15 mouse cellular contexts compared by ENCODE assay signal in genomic region chr11:99130736-99131462, GRCm38 (mm10). TPM values are rescaled to one million over a fixed set of nuclear protein-coding genes. Genes with fewer than 3 reads are reported as not detected.
DNase-seq lines count a peak whose midpoint lies in the region; ATAC-seq and TF ChIP-seq lines count a peak whose summit lies in the region.
"Had no signal": no experiment of that assay in that cellular context is flagged by ENCODE, and none has a peak within 500 bp of the region (broad histone marks: within the 10 kb centered on the region; RNA-seq: fewer than 3 reads in every experiment).

No protein-coding gene starts in this region.

- WGBS in heart, embryonic 10.5 days: 35% methylated on average over 5 of the region's 5 CpGs
- 53% methylated on average over 5 of the region's 5 CpGs for WGBS in midbrain, embryonic 12.5 days
- WGBS in midbrain, postnatal 0 days: 66% methylated on average over 5 of the region's 5 CpGs
- 53% methylated on average over 5 of the region's 5 CpGs for WGBS in embryonic facial prominence, embryonic 10.5 days
- WGBS in limb, embryonic 13.5 days: 56% methylated on average over 5 of the region's 5 CpGs

- no peaks in the 10 kb centered on the region for H3K27me3 ChIP-seq in heart, embryonic 10.5 days (ENCODE audit: insufficient read depth, poor library complexity, severe bottlenecking)
- H3K27me3 ChIP-seq in midbrain, embryonic 12.5 days: no peaks in the 10 kb centered on the region
- no peaks in the 10 kb centered on the region for H3K27me3 ChIP-seq in midbrain, postnatal 0 days (ENCODE audit: insufficient read depth, low read length)
- H3K27me3 ChIP-seq in embryonic facial prominence, embryonic 10.5 days (replicated peaks; ENCODE audit: low read depth, poor library complexity, severe bottlenecking): 0 out of 2 replicates have a peak, but pooled peaks cover 5% of the 10 kb centered on the region
- H3K27me3 ChIP-seq in limb, embryonic 13.5 days: no peaks in the 10 kb centered on the region
- H3K27me3 ChIP-seq: lung, embryonic 15.5 days had no signal

- no peak for TF ChIP-seq CTCF in midbrain, postnatal 0 days (IDR thresholded peaks at IDR 0.05)

- H3K9ac ChIP-seq in midbrain, embryonic 12.5 days (replicated peaks): no peak overlapping the region
- H3K9ac ChIP-seq in midbrain, postnatal 0 days (replicated peaks; ENCODE audit: low read length, poor library complexity, severe bottlenecking): no peak overlapping the region
- H3K9ac ChIP-seq in limb, embryonic 13.5 days: no peak overlapping the region
- H3K9ac ChIP-seq: lung, embryonic 15.5 days had no signal

- no peak overlapping the region for H3K4me2 ChIP-seq in midbrain, embryonic 12.5 days (replicated peaks)
- H3K4me2 ChIP-seq in midbrain, postnatal 0 days (ENCODE audit: low read depth, low read length, poor library complexity, severe bottlenecking): no peak overlapping the region
- H3K4me2 ChIP-seq in limb, embryonic 13.5 days (replicated peaks): peak overlapping the region; percentile 57

- H3K4me3 ChIP-seq in heart, embryonic 10.5 days: peak overlapping the region; percentile 50; the same call in 1 of the 2 replicates
- no peak overlapping the region for H3K4me3 ChIP-seq in midbrain, embryonic 12.5 days
- H3K4me3 ChIP-seq in midbrain, postnatal 0 days (ENCODE audit: low read depth, low read length): no peak overlapping the region
- peak overlapping the region; percentile 48; the same call in 1 of the 2 replicates for H3K4me3 ChIP-seq in embryonic facial prominence, embryonic 10.5 days
- no peak overlapping the region for H3K4me3 ChIP-seq in limb, embryonic 13.5 days
- H3K4me3 ChIP-seq: lung, embryonic 15.5 days; megakaryocyte, embryonic 14.5 days had no signal

- peak overlapping the region; percentile 81 for H3K27ac ChIP-seq in heart, embryonic 10.5 days
- H3K27ac ChIP-seq in midbrain, embryonic 12.5 days (replicated peaks): 0 out of 2 replicates have a peak overlapping the region, but pooled peaks have one; percentile 82
- H3K27ac ChIP-seq in midbrain, postnatal 0 days (ENCODE audit: low read depth, low read length): no peak overlapping the region
- peak overlapping the region; percentile 89 for H3K27ac ChIP-seq in embryonic facial prominence, embryonic 10.5 days (replicated peaks)
- H3K27ac ChIP-seq in limb, embryonic 13.5 days: no peak overlapping the region

- no peak for DNase-seq in heart, embryonic 10.5 days (ENCODE audit: low spot score)
- no peak for DNase-seq in heart, postnatal 10 days
- DNase-seq in midbrain, postnatal 0 days (ENCODE audit: low spot score): no peak
- no peak for DNase-seq in embryonic facial prominence, embryonic 10.5 days (ENCODE audit: low spot score)
- no peak for DNase-seq in thymus, postnatal 25 days
- DNase-seq in kidney, postnatal 10 days: no peak
- DNase-seq: cerebellum, adult 9-11 months; kidney, postnatal 36 days; spleen, adult 18-20 months; thymus, adult 18-20 months had no signal

- no peaks in the 10 kb centered on the region for H3K9me3 ChIP-seq in heart, embryonic 10.5 days
- no peaks in the 10 kb centered on the region for H3K9me3 ChIP-seq in midbrain, embryonic 12.5 days
- no peaks in the 10 kb centered on the region for H3K9me3 ChIP-seq in midbrain, postnatal 0 days (ENCODE audit: low read length)
- no peaks in the 10 kb centered on the region for H3K9me3 ChIP-seq in embryonic facial prominence, embryonic 10.5 days
- H3K9me3 ChIP-seq in limb, embryonic 13.5 days: no peaks in the 10 kb centered on the region
- H3K9me3 ChIP-seq: lung, embryonic 15.5 days; megakaryocyte, embryonic 14.5 days had no signal

- intact Hi-C loops in heart, postnatal 10 days (cut with DNase I): no loop called here

- H3K36me3 ChIP-seq in heart, embryonic 10.5 days: no peaks in the 10 kb centered on the region
- H3K36me3 ChIP-seq in midbrain, embryonic 12.5 days: no peaks in the 10 kb centered on the region
- no peaks in the 10 kb centered on the region for H3K36me3 ChIP-seq in midbrain, postnatal 0 days (ENCODE audit: insufficient read depth, low read length)
- no peaks in the 10 kb centered on the region for H3K36me3 ChIP-seq in embryonic facial prominence, embryonic 10.5 days (replicated peaks)
- no peaks in the 10 kb centered on the region for H3K36me3 ChIP-seq in limb, embryonic 13.5 days
- H3K36me3 ChIP-seq: lung, embryonic 15.5 days had no signal

- peaks cover 85% of the 10 kb centered on the region for H3K4me1 ChIP-seq in heart, embryonic 10.5 days
- peaks cover 22% of the 10 kb centered on the region for H3K4me1 ChIP-seq in midbrain, embryonic 12.5 days
- peaks cover 7% of the 10 kb centered on the region for H3K4me1 ChIP-seq in midbrain, postnatal 0 days (ENCODE audit: insufficient read depth, low read length)
- H3K4me1 ChIP-seq in embryonic facial prominence, embryonic 10.5 days: peaks cover 88% of the 10 kb centered on the region
- peaks cover 70% of the 10 kb centered on the region for H3K4me1 ChIP-seq in limb, embryonic 13.5 days

- ATAC-seq in midbrain, embryonic 12.5 days (ENCODE audit: low FRiP score, low read depth): no peak
- no peak for ATAC-seq in midbrain, postnatal 0 days (ENCODE audit: low FRiP score)
- ATAC-seq in limb, embryonic 13.5 days (ENCODE audit: low FRiP score, low read depth): no peak

RNA-seq across cellular contexts. Expression of gene Ccr7, which starts 24.0 kb away (rescaled TPM):
- 0.25 and 0.78 TPM in 2 replicates for polyA plus RNA-seq in heart, embryonic 10.5 days (2016; fragmentation: Nextera tagmentation; extraction: Ambion mirVana)
- total RNA-seq in heart, postnatal 10 days (2021): under 1 TPM; 0.42 to 0.62 TPM
- 0.11 TPM in 1 of 2 replicates, not detected in the other for polyA plus RNA-seq in midbrain, embryonic 12.5 days (2016; fragmentation: Nextera tagmentation; extraction: Ambion mirVana)
- total RNA-seq in midbrain, postnatal 0 days (2014; rRNA removed): not detected in 2 replicates
- not detected in 2 replicates for polyA plus RNA-seq in midbrain, postnatal 0 days (2015; fragmentation: Nextera tagmentation; extraction: Ambion mirVana)
- polyA plus RNA-seq in embryonic facial prominence, embryonic 10.5 days (2016; fragmentation: Nextera tagmentation; extraction: Ambion mirVana): 0.50 and 0.78 TPM in 2 replicates
- polyA plus RNA-seq in limb, embryonic 13.5 days (2015; fragmentation: Nextera tagmentation; extraction: Ambion mirVana): 0.39 and 0.83 TPM in 2 replicates
- polyA plus RNA-seq: hindbrain, embryonic 16.5 days had no signal

RNA-seq across cellular contexts. Expression of gene Tns4, which starts 41.8 kb away (rescaled TPM):
- polyA plus RNA-seq in heart, embryonic 10.5 days (2016; fragmentation: Nextera tagmentation; extraction: Ambion mirVana): 0.36 TPM in 2 replicates
- under 1 TPM; 0.12 TPM for total RNA-seq in heart, postnatal 10 days (2021)
- polyA plus RNA-seq in midbrain, embryonic 12.5 days (2016; fragmentation: Nextera tagmentation; extraction: Ambion mirVana): 0.12 and 0.19 TPM in 2 replicates
- total RNA-seq in midbrain, postnatal 0 days (2014; rRNA removed): 0.38 TPM in 2 replicates
- 0.17 and 0.26 TPM in 2 replicates for polyA plus RNA-seq in midbrain, postnatal 0 days (2015; fragmentation: Nextera tagmentation; extraction: Ambion mirVana)
- polyA plus RNA-seq in embryonic facial prominence, embryonic 10.5 days (2016; fragmentation: Nextera tagmentation; extraction: Ambion mirVana): 0.96 and 1.0 TPM in 2 replicates
- polyA plus RNA-seq in limb, embryonic 13.5 days (2015; fragmentation: Nextera tagmentation; extraction: Ambion mirVana): 0.55 and 1.2 TPM in 2 replicates

Comparison
In these comparisons a context has a peak if more than half of its experiments do, and no peak if none do; other contexts are left out.
1. H3K27ac ChIP-seq: peak in heart, embryonic 10.5 days (single experiment), midbrain, embryonic 12.5 days (single experiment) and embryonic facial prominence, embryonic 10.5 days (single experiment); none in midbrain, postnatal 0 days (single experiment) and limb, embryonic 13.5 days (single experiment).
2. H3K4me3 ChIP-seq: peak in heart, embryonic 10.5 days (single experiment) and embryonic facial prominence, embryonic 10.5 days (single experiment); none in midbrain, embryonic 12.5 days (single experiment), midbrain, postnatal 0 days (single experiment) and limb, embryonic 13.5 days (single experiment).